In the genomic region with DNA sequence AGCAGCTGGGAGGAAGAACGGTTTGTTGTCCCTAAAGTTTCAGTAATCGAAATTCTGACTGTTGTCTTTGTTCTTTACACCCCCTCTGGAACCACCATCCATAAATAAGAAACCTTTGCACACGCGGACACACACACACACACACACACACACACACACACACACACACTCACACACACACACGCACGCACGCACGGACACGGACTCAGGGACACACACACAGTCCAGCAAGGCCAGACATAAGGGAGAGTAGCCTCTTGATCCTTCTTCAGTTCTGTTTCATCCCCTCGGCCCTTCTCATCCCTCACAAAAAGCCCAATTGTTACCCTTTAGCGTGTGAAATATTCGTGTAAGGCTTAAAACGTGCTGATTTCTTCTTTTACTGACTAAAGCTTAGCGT, we compare ENCODE assay signal across 14 mouse cellular contexts. TPM values are rescaled to one million over a fixed set of nuclear protein-coding genes. Genes with fewer than 3 reads are reported as not detected.
DNase-seq lines count a peak whose midpoint lies in the region; ATAC-seq and TF ChIP-seq lines count a peak whose summit lies in the region.
"Had no signal": no experiment of that assay in that cellular context is flagged by ENCODE, and none has a peak within 500 bp of the region (broad histone marks: within the 10 kb centered on the region; RNA-seq: fewer than 3 reads in every experiment).

No protein-coding gene starts in this region.

- no peaks in the 10 kb centered on the region for H3K36me3 ChIP-seq in hindbrain, embryonic 13.5 days
- H3K36me3 ChIP-seq in hindbrain, embryonic 11.5 days (ENCODE audit: control insufficient read depth, insufficient read depth, low read length): no peaks in the 10 kb centered on the region
- H3K36me3 ChIP-seq in kidney, embryonic 15.5 days: 0 out of 2 replicates have a peak, but pooled peaks cover 4% of the 10 kb centered on the region
- H3K36me3 ChIP-seq in neural tube, embryonic 12.5 days: no peaks in the 10 kb centered on the region
- H3K36me3 ChIP-seq in heart, embryonic 10.5 days: no peaks in the 10 kb centered on the region
- H3K36me3 ChIP-seq: forebrain, embryonic 15.5 days; heart, embryonic 12.5 days; limb, embryonic 15.5 days had no signal

- H3K9ac ChIP-seq in hindbrain, embryonic 13.5 days: no peak overlapping the region
- no peak overlapping the region for H3K9ac ChIP-seq in hindbrain, embryonic 11.5 days (ENCODE audit: low read depth, low read length)
- peak overlapping the region; percentile 46 for H3K9ac ChIP-seq in kidney, embryonic 15.5 days
- peak overlapping the region; percentile 100 for H3K9ac ChIP-seq in neural tube, embryonic 12.5 days
- H3K9ac ChIP-seq: forebrain, embryonic 15.5 days; heart, embryonic 12.5 days; limb, embryonic 15.5 days; liver, postnatal 0 days had no signal

- H3K9me3 ChIP-seq in hindbrain, embryonic 13.5 days: no peaks in the 10 kb centered on the region
- no peaks in the 10 kb centered on the region for H3K9me3 ChIP-seq in hindbrain, embryonic 11.5 days (ENCODE audit: control insufficient read depth, low read length)
- no peaks in the 10 kb centered on the region for H3K9me3 ChIP-seq in kidney, embryonic 15.5 days (replicated peaks)
- H3K9me3 ChIP-seq in neural tube, embryonic 12.5 days: no peaks in the 10 kb centered on the region
- H3K9me3 ChIP-seq in heart, embryonic 10.5 days: no peaks in the 10 kb centered on the region
- H3K9me3 ChIP-seq: forebrain, embryonic 15.5 days; heart, embryonic 12.5 days; limb, embryonic 15.5 days had no signal

- no peak for ATAC-seq in hindbrain, embryonic 13.5 days (ENCODE audit: low FRiP score)
- no peak for ATAC-seq in hindbrain, embryonic 11.5 days (ENCODE audit: low FRiP score)
- no peak for ATAC-seq in kidney, embryonic 15.5 days (replicated peaks; ENCODE audit: low FRiP score)
- 0 out of 2 replicates have a peak, but pooled peaks have one; percentile 31 for ATAC-seq in neural tube, embryonic 12.5 days (ENCODE audit: low FRiP score, low read depth)
- ATAC-seq: forebrain, embryonic 15.5 days; Patski had no signal

- H3K27me3 ChIP-seq in hindbrain, embryonic 13.5 days: peaks cover 95% of the 10 kb centered on the region
- H3K27me3 ChIP-seq in hindbrain, embryonic 11.5 days (ENCODE audit: control insufficient read depth, insufficient read depth, low read length): peaks cover 90% of the 10 kb centered on the region
- H3K27me3 ChIP-seq in kidney, embryonic 15.5 days: peaks cover 22% of the 10 kb centered on the region
- H3K27me3 ChIP-seq in neural tube, embryonic 12.5 days (replicated peaks): peaks cover 3% of the 10 kb centered on the region; the same call in 1 of the 2 replicates
- peaks cover 100% of the 10 kb centered on the region for H3K27me3 ChIP-seq in heart, embryonic 10.5 days (ENCODE audit: insufficient read depth, poor library complexity, severe bottlenecking)
- H3K27me3 ChIP-seq: Patski had no signal

- no peak for DNase-seq in hindbrain, embryonic 11.5 days (ENCODE audit: low spot score)
- no peak for DNase-seq in kidney, postnatal 14 days
- no peak for DNase-seq in adipocyte (ENCODE audit: low spot score)
- DNase-seq in heart, embryonic 10.5 days (ENCODE audit: low spot score): no peak

- H3K4me1 ChIP-seq in hindbrain, embryonic 13.5 days (replicated peaks): no peaks in the 10 kb centered on the region
- H3K4me1 ChIP-seq in hindbrain, embryonic 11.5 days (replicated peaks; ENCODE audit: control insufficient read depth, insufficient read depth, low read length): no peaks in the 10 kb centered on the region
- peaks cover 82% of the 10 kb centered on the region for H3K4me1 ChIP-seq in kidney, embryonic 15.5 days
- H3K4me1 ChIP-seq in embryonic fibroblast, embryonic 13.5 days (ENCODE audit: control insufficient read depth, insufficient read depth, low read length): no peaks in the 10 kb centered on the region
- peaks cover 69% of the 10 kb centered on the region for H3K4me1 ChIP-seq in neural tube, embryonic 12.5 days
- peaks cover 5% of the 10 kb centered on the region; the same call in 1 of the 2 replicates for H3K4me1 ChIP-seq in heart, embryonic 10.5 days
- H3K4me1 ChIP-seq: forebrain, embryonic 15.5 days; heart, embryonic 12.5 days had no signal

- peak overlapping the region; percentile 43 for H3K4me2 ChIP-seq in hindbrain, embryonic 13.5 days
- H3K4me2 ChIP-seq in hindbrain, embryonic 11.5 days (replicated peaks; ENCODE audit: low read depth, low read length): no peak overlapping the region
- peak overlapping the region; percentile 90 for H3K4me2 ChIP-seq in kidney, embryonic 15.5 days
- H3K4me2 ChIP-seq in neural tube, embryonic 12.5 days (replicated peaks): peak overlapping the region; percentile 100
- H3K4me2 ChIP-seq: forebrain, embryonic 15.5 days; heart, embryonic 12.5 days had no signal

- 0 out of 2 replicates have a peak overlapping the region, but pooled peaks have one; percentile 5 for H3K4me3 ChIP-seq in hindbrain, embryonic 13.5 days
- no peak overlapping the region for H3K4me3 ChIP-seq in hindbrain, embryonic 11.5 days (ENCODE audit: low read depth, low read length)
- H3K4me3 ChIP-seq in kidney, embryonic 15.5 days (replicated peaks): peak overlapping the region; percentile 80
- H3K4me3 ChIP-seq in embryonic fibroblast, embryonic 13.5 days (ENCODE audit: insufficient read depth, low read length): no peak overlapping the region
- H3K4me3 ChIP-seq in neural tube, embryonic 12.5 days: peak overlapping the region; percentile 95
- H3K4me3 ChIP-seq in heart, embryonic 10.5 days: no peak overlapping the region
- H3K4me3 ChIP-seq: forebrain, embryonic 15.5 days; heart, embryonic 12.5 days; limb, embryonic 15.5 days had no signal

- no peak for TF ChIP-seq POLR2A in embryonic fibroblast, embryonic 13.5 days (IDR thresholded peaks at IDR 0.05; ENCODE audit: low read depth, low read length)

- H3K27ac ChIP-seq in hindbrain, embryonic 13.5 days: peak overlapping the region; percentile 83
- H3K27ac ChIP-seq in hindbrain, embryonic 11.5 days (ENCODE audit: low read depth, low read length): no peak overlapping the region
- peak overlapping the region; percentile 100 for H3K27ac ChIP-seq in kidney, embryonic 15.5 days
- H3K27ac ChIP-seq in embryonic fibroblast, embryonic 13.5 days (ENCODE audit: insufficient read depth, low read length): peak overlapping the region; percentile 55
- H3K27ac ChIP-seq in neural tube, embryonic 12.5 days: peak overlapping the region; percentile 100
- H3K27ac ChIP-seq in heart, embryonic 10.5 days: no peak overlapping the region
- H3K27ac ChIP-seq: forebrain, embryonic 15.5 days; limb, embryonic 15.5 days had no signal

- 19% methylated on average over 14 of the region's 14 CpGs for WGBS in hindbrain, embryonic 13.5 days
- WGBS in hindbrain, embryonic 11.5 days: 14% methylated on average over 14 of the region's 14 CpGs
- WGBS in kidney, embryonic 15.5 days: 9% methylated on average over 14 of the region's 14 CpGs
- WGBS in neural tube, embryonic 12.5 days: 5% methylated on average over 14 of the region's 14 CpGs
- WGBS in heart, embryonic 10.5 days: 19% methylated on average over 14 of the region's 14 CpGs

- no peak for TF ChIP-seq CTCF in embryonic fibroblast, embryonic 13.5 days (IDR thresholded peaks at IDR 0.05; ENCODE audit: borderline replicate concordance, insufficient read depth, low read length)

RNA-seq across cellular contexts. Expression of a gene that starts 3.4 kb away (rescaled TPM):
- 19.2 and 27.2 TPM in 2 replicates for polyA plus RNA-seq in hindbrain, embryonic 13.5 days (2015; fragmentation: Nextera tagmentation; extraction: Ambion mirVana)
- 3.1 and 7.0 TPM in 2 replicates for polyA plus RNA-seq in hindbrain, embryonic 11.5 days (2014; fragmentation: Nextera tagmentation; extraction: Ambion mirVana)
- 8.9 and 9.8 TPM in 2 replicates for polyA plus RNA-seq in kidney, embryonic 15.5 days (2015; fragmentation: Nextera tagmentation; extraction: Ambion mirVana)
- 11.7 and 20.1 TPM in 2 replicates for polyA plus RNA-seq in embryonic fibroblast, embryonic 13.5 days (2011; ENCODE audit: insufficient read length, low read depth, missing spikeins)
- 35.7 and 53.3 TPM in 2 replicates for polyA plus RNA-seq in neural tube, embryonic 12.5 days (2016; fragmentation: Nextera tagmentation; extraction: Ambion mirVana)
- polyA plus RNA-seq in heart, embryonic 10.5 days (2016; fragmentation: Nextera tagmentation; extraction: Ambion mirVana): 0.30 TPM in 1 of 2 replicates, not detected in the other
- polyA plus RNA-seq: forebrain, embryonic 15.5 days; heart, embryonic 12.5 days; liver, postnatal 0 days had no signal

RNA-seq across cellular contexts. Expression of a gene that starts 7.1 kb away (rescaled TPM):
- 4.8 and 7.2 TPM in 2 replicates for polyA plus RNA-seq in hindbrain, embryonic 13.5 days (2015; fragmentation: Nextera tagmentation; extraction: Ambion mirVana)
- polyA plus RNA-seq in hindbrain, embryonic 11.5 days (2014; fragmentation: Nextera tagmentation; extraction: Ambion mirVana): 0.80 and 3.2 TPM in 2 replicates
- 22.3 and 27.2 TPM in 2 replicates for polyA plus RNA-seq in kidney, embryonic 15.5 days (2015; fragmentation: Nextera tagmentation; extraction: Ambion mirVana)
- 43.5 and 51.7 TPM in 2 replicates for polyA plus RNA-seq in embryonic fibroblast, embryonic 13.5 days (2011; ENCODE audit: insufficient read length, low read depth, missing spikeins)
- polyA plus RNA-seq in neural tube, embryonic 12.5 days (2016; fragmentation: Nextera tagmentation; extraction: Ambion mirVana): 76.1 and 90.5 TPM in 2 replicates
- polyA plus RNA-seq in heart, embryonic 10.5 days (2016; fragmentation: Nextera tagmentation; extraction: Ambion mirVana): 0.75 TPM in 1 of 2 replicates, not detected in the other
- polyA plus RNA-seq: C2C12; forebrain, embryonic 15.5 days; liver, postnatal 0 days had no signal

RNA-seq across cellular contexts. Expression of a gene that starts 8.1 kb away (rescaled TPM):
- polyA plus RNA-seq in hindbrain, embryonic 13.5 days (2015; fragmentation: Nextera tagmentation; extraction: Ambion mirVana): 21.5 and 33.2 TPM in 2 replicates
- 4.0 and 11.2 TPM in 2 replicates for polyA plus RNA-seq in hindbrain, embryonic 11.5 days (2014; fragmentation: Nextera tagmentation; extraction: Ambion mirVana)
- 58.5 and 62.7 TPM in 2 replicates for polyA plus RNA-seq in kidney, embryonic 15.5 days (2015; fragmentation: Nextera tagmentation; extraction: Ambion mirVana)
- 13.1 and 22.5 TPM in 2 replicates for polyA plus RNA-seq in embryonic fibroblast, embryonic 13.5 days (2011; ENCODE audit: insufficient read length, low read depth, missing spikeins)
- polyA plus RNA-seq in neural tube, embryonic 12.5 days (2016; fragmentation: Nextera tagmentation; extraction: Ambion mirVana): 97.1 and 101 TPM in 2 replicates
- polyA plus RNA-seq in heart, embryonic 10.5 days (2016; fragmentation: Nextera tagmentation; extraction: Ambion mirVana): 0.11 and 1.3 TPM in 2 replicates
- polyA plus RNA-seq: forebrain, embryonic 15.5 days had no signal

RNA-seq across cellular contexts. Expression of a gene that starts 14.0 kb away (rescaled TPM):
- polyA plus RNA-seq in hindbrain, embryonic 13.5 days (2015; fragmentation: Nextera tagmentation; extraction: Ambion mirVana): 81.9 and 132 TPM in 2 replicates
- 15.9 and 38.5 TPM in 2 replicates for polyA plus RNA-seq in hindbrain, embryonic 11.5 days (2014; fragmentation: Nextera tagmentation; extraction: Ambion mirVana)
- 47.1 and 49.1 TPM in 2 replicates for polyA plus RNA-seq in kidney, embryonic 15.5 days (2015; fragmentation: Nextera tagmentation; extraction: Ambion mirVana)
- polyA plus RNA-seq in embryonic fibroblast, embryonic 13.5 days (2011; ENCODE audit: insufficient read length, low read depth, missing spikeins): 9.6 and 14.1 TPM in 2 replicates
- 145 and 151 TPM in 2 replicates for polyA plus RNA-seq in neural tube, embryonic 12.5 days (2016; fragmentation: Nextera tagmentation; extraction: Ambion mirVana)
- polyA plus RNA-seq in heart, embryonic 10.5 days (2016; fragmentation: Nextera tagmentation; extraction: Ambion mirVana): 0.42 and 2.2 TPM in 2 replicates
- polyA plus RNA-seq: forebrain, embryonic 15.5 days; heart, embryonic 12.5 days; liver, postnatal 0 days had no signal

RNA-seq across cellular contexts. Expression of a gene that starts 24.8 kb away (rescaled TPM):
- 196 and 216 TPM in 2 replicates for polyA plus RNA-seq in hindbrain, embryonic 13.5 days (2015; fragmentation: Nextera tagmentation; extraction: Ambion mirVana)
- polyA plus RNA-seq in hindbrain, embryonic 11.5 days (2014; fragmentation: Nextera tagmentation; extraction: Ambion mirVana): 33.1 and 42.5 TPM in 2 replicates
- polyA plus RNA-seq in kidney, embryonic 15.5 days (2015; fragmentation: Nextera tagmentation; extraction: Ambion mirVana): 18.8 and 20.2 TPM in 2 replicates
- polyA plus RNA-seq in embryonic fibroblast, embryonic 13.5 days (2011; ENCODE audit: insufficient read length, low read depth, missing spikeins): 4.1 and 5.9 TPM in 2 replicates
- 79.2 and 94.7 TPM in 2 replicates for polyA plus RNA-seq in neural tube, embryonic 12.5 days (2016; fragmentation: Nextera tagmentation; extraction: Ambion mirVana)
- 1.0 and 5.2 TPM in 2 replicates for polyA plus RNA-seq in heart, embryonic 10.5 days (2016; fragmentation: Nextera tagmentation; extraction: Ambion mirVana)
- polyA plus RNA-seq: C2C12; forebrain, embryonic 15.5 days had no signal

Comparison
In these comparisons a context has a peak if more than half of its experiments do, and no peak if none do; other contexts are left out.
1. H3K27ac ChIP-seq: peak in hindbrain, embryonic 13.5 days (single experiment), kidney, embryonic 15.5 days (single experiment), embryonic fibroblast, embryonic 13.5 days (single experiment) and neural tube, embryonic 12.5 days (single experiment); none in hindbrain, embryonic 11.5 days (single experiment) and heart, embryonic 10.5 days (single experiment).
2. H3K4me3 ChIP-seq: peak in hindbrain, embryonic 13.5 days (single experiment), kidney, embryonic 15.5 days (single experiment) and neural tube, embryonic 12.5 days (single experiment); none in hindbrain, embryonic 11.5 days (single experiment), embryonic fibroblast, embryonic 13.5 days (single experiment) and heart, embryonic 10.5 days (single experiment).
3. H3K9ac ChIP-seq: peak in kidney, embryonic 15.5 days (single experiment) and neural tube, embryonic 12.5 days (single experiment); none in hindbrain, embryonic 13.5 days (single experiment) and hindbrain, embryonic 11.5 days (single experiment).